Mouse (Mus musculus) lung, adult 2 months (tissue): ENCODE data around the gene Sept5.

Source experiments
- CTCF ChIP-seq: fragments of 200-500 bp; IDR thresholded peaks from 2 replicates; pipeline ENCODE4 v1.5.1; 2011; ENCODE audit warnings: mild to moderate bottlenecking, low read length, control low read depth; ENCODE audit not compliant: insufficient read depth
- POLR2A ChIP-seq: fragments of 200-500 bp; IDR thresholded peaks from 2 replicates; pipeline ENCODE4 v1.6.1; 2011; ENCODE audit warnings: low read depth, mild to moderate bottlenecking, control low read depth, low read length, borderline replicate concordance; ENCODE audit errors: extremely low read depth

DNA sequence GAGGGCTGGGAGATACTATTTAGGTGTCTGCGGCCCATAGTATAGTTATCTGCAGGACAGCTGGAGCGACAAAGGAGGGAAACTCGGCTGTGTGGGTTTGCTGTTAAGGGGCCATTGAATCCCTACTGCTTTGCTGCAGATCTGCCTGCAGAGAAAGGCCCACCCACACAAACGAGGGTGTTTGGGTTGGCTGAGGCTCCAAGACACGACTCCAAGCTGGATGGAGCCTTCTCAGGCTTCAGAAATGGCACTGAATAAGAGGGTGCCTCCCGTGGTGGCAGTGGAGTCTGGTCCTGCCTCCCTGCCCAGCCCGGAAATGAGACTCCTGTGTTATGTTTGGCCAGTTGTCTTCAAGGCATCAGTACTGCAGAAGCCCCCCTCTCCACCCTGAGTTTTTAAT lies 12.5 kb upstream of the Sept5 start:
- no peak for TF ChIP-seq POLR2A
- no peak for TF ChIP-seq CTCF
